Mouse (Mus musculus) liver, embryonic 14.5 days (tissue): Measurements from ENCODE around the gene Gm10409. TPM values are rescaled to one million over a fixed set of nuclear protein-coding genes. Genes with fewer than 3 reads are reported as not detected.
"Not testable (repeated sequence)": the region's sequence is repeated elsewhere in the genome, so short reads cannot be mapped to it uniquely, and the experiment has no call there.

Source experiments
- ATAC-seq: fragments of 200-750 bp; cut with Nextera tagmentation; 2 replicates; pipeline ENCODE4 v1.8.0; 2017; ENCODE audit warnings: moderate number of reproducible peaks, mild to moderate bottlenecking, moderate library complexity; ENCODE audit not compliant: insufficient read depth
- DNase-seq, 3 experiments: peaks; one replicate each; pipeline ENCODE4 v3.0.0-alpha.2; 2012 to 2013; ENCODE audit warnings: low read depth in 3 of 3, low spot score in 3 of 3
- H3K27ac ChIP-seq: fragments of 300-500 bp; sonication (generic); 2 replicates; pipeline ENCODE4 v1.5.1; 2014; ENCODE audit warnings: moderate library complexity, mild to moderate bottlenecking, control low read depth, inconsistent platforms
- H3K27me3 ChIP-seq: fragments of 300-500 bp; sonication (generic); 2 replicates; pipeline ENCODE4 v1.6.1; 2014; ENCODE audit warnings: mild to moderate bottlenecking, low read length, moderate library complexity; ENCODE audit not compliant: control insufficient read depth, insufficient read depth
- H3K36me3 ChIP-seq: fragments of 300-500 bp; sonication (generic); replicated peaks from 2 replicates; pipeline ENCODE4 v1.6.1; 2014; ENCODE audit warnings: low read depth; ENCODE audit not compliant: control insufficient read depth, insufficient read depth
- H3K4me1 ChIP-seq, 2 experiments: fragments of 200-500 bp in 1 of 2; fragments of 300-500 bp in 1 of 2; sonication (generic) in 1 of 2; replicated peaks; 2 replicates each; pipeline ENCODE4 v1.6.1; 2012 to 2014; ENCODE audit warnings: antibody characterized with exemption in 1 of 2, inconsistent platforms in 1 of 2, low read length in 1 of 2; ENCODE audit not compliant: control insufficient read depth in 2 of 2, insufficient read depth in 2 of 2
- H3K4me2 ChIP-seq: fragments of 300-500 bp; sonication (generic); 2 replicates; pipeline ENCODE4 v1.6.1; 2014; ENCODE audit warnings: low read depth, mild to moderate bottlenecking, control low read depth, moderate library complexity
- H3K4me3 ChIP-seq, 2 experiments: fragments of 200-500 bp in 1 of 2; fragments of 300-500 bp in 1 of 2; sonication (generic) in 1 of 2; 2 replicates each; pipeline ENCODE4 v1.5.1; 2012 to 2014; ENCODE audit warnings: low read depth in 2 of 2, low read length in 2 of 2, mild to moderate bottlenecking in 2 of 2, control low read depth in 1 of 2, inconsistent platforms in 1 of 2, moderate library complexity in 1 of 2; ENCODE audit not compliant: insufficient read depth in 1 of 2
- H3K9ac ChIP-seq: fragments of 300-500 bp; sonication (generic); replicated peaks from 2 replicates; pipeline ENCODE4 v1.6.1; 2014; ENCODE audit warnings: mild to moderate bottlenecking, control low read depth, moderate library complexity
- H3K9me3 ChIP-seq: fragments of 300-500 bp; sonication (generic); 2 replicates; pipeline ENCODE4 v1.6.1; 2016; ENCODE audit warnings: low read length, mixed read lengths; ENCODE audit not compliant: control insufficient read depth
- WGBS: fragments of 180-500 bp; shearing (Covaris S2); extraction: QIAGEN DNeasy Blood & Tissue Kit; methylation state at CpG from one replicate; pipeline ENCODE4 v1.1.7; 2014; ENCODE audit not compliant: insufficient replicate concordance; 5-methylcytosine and 5-hydroxymethylcytosine counted together
- polyA plus RNA-seq, 2 experiments: library from polyadenylated mRNA; depleted of rRNA in 1 of 2; stranded (reverse) in 1 of 2; unstranded in 1 of 2; fragments of >200 nt; fragmentation: Nextera tagmentation in 1 of 2; extraction: Ambion mirVana in 1 of 2; gene quantifications; 2 replicates each; pipeline versions ENCODE4 v1.2.1 to v1.2.3; 2012 to 2014

Gene Gm10409
- polyA plus RNA-seq (2012; rRNA removed) (not detected in 2 replicates), polyA plus RNA-seq (2014; fragmentation: Nextera tagmentation; extraction: Ambion mirVana) (not detected in 2 replicates)

GRCm38 (mm10) chr14:3412314-3412713 lies at the start of gene Gm10409:
Gene Gm10409 (plus strand): TSS chr14:3412614.
- DNase-seq, H3K27me3 ChIP-seq, H3K27ac ChIP-seq, ATAC-seq, H3K4me3 ChIP-seq, H3K36me3 ChIP-seq, H3K9ac ChIP-seq, H3K4me1 ChIP-seq, H3K9me3 ChIP-seq, H3K4me2 ChIP-seq: not testable (repeated sequence)
- no CpG with 5 or more reads among the region's 32 CpGs for WGBS

- not testable (repeated sequence) for H3K27ac ChIP-seq, H3K4me1 ChIP-seq, DNase-seq, H3K36me3 ChIP-seq, H3K4me2 ChIP-seq, H3K4me3 ChIP-seq, ATAC-seq, H3K9ac ChIP-seq, H3K27me3 ChIP-seq, H3K9me3 ChIP-seq
- WGBS: no CpG with 5 or more reads among the region's 2 CpGs
These were observed 17.6 kb upstream of the Gm10409 start, which contains the start of gene Gm10413 for GRCm38 (mm10) chr14:3394793-3395192. Gene Gm10413 (plus strand): TSS chr14:3395093.

DNA sequence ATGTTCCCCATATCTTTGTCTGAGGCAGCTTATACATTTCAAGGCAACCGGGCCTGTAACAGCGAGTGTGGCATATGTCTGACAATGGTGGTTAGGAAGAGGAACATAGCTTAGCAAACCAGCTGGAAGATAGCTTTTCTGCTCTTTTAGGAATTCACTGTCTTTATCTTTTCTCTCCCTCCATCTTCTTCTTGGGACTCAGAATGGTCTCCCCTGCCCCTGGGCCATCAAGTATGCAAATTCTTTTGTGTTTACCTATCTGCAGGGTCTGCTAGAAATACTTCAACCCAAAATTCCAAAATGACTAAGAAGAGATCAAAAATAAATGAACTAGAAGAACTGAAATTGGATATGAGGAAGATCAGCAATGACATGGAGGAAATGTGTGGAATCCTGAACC lies 15.4 kb downstream of the Gm10409 start, which contains the start of gene Gm3005:
Gene Gm3005 (plus strand): TSS at position 301 of the 400 bp plus-strand sequence.
- not testable (repeated sequence) for H3K36me3 ChIP-seq, H3K9me3 ChIP-seq, ATAC-seq, H3K27me3 ChIP-seq, DNase-seq, H3K4me3 ChIP-seq, H3K9ac ChIP-seq, H3K27ac ChIP-seq, H3K4me1 ChIP-seq, H3K4me2 ChIP-seq
- no CpG with 5 or more reads among the region's 2 CpGs for WGBS

DNA sequence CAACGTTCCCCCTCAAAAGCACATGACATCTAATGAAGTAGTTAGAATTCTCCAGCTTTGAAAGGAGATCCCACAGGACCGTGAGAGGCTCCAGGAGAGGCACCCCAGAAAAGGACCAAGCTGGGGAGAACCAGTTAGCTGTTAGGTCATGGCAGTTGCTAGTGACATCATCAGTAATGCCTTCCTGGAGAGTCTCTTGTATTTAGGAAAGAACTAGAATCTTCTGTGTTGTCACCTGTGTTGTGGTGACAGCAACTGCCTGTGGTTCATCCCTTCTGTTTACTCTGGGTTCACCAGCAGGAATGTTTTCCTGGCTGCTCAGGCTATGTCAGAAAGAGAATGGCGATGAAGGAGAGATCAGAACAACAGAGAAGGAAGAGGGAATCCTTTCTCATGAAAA lies 36.7 kb downstream of the Gm10409 start, which contains the start of gene Gm10408:
Gene Gm10408 (plus strand): TSS at position 301 of the 400 bp plus-strand sequence.
- H3K4me3 ChIP-seq, ATAC-seq, H3K9me3 ChIP-seq, H3K4me1 ChIP-seq, H3K27me3 ChIP-seq, DNase-seq, H3K9ac ChIP-seq, H3K27ac ChIP-seq, H3K36me3 ChIP-seq, H3K4me2 ChIP-seq: not testable (repeated sequence)
- no CpG with 5 or more reads among the region's 3 CpGs for WGBS

Other genes starting within 250 kb of the Gm10409 start
- gene Gm5795, start 224.4 kb upstream of the Gm10409 start, polyA plus RNA-seq (2012; rRNA removed): not detected in 2 replicates
- gene Gm5795, start 224.4 kb upstream of the Gm10409 start, polyA plus RNA-seq (2014; fragmentation: Nextera tagmentation; extraction: Ambion mirVana): not detected in 2 replicates
- gene D830030K20Rik, start 204.1 kb upstream of the Gm10409 start, polyA plus RNA-seq (2012; rRNA removed): 0.16 and 0.28 TPM in 2 replicates
- 0.09 and 0.33 TPM in 2 replicates for gene D830030K20Rik, start 204.1 kb upstream of the Gm10409 start, polyA plus RNA-seq (2014; fragmentation: Nextera tagmentation; extraction: Ambion mirVana)
- gene Gm2956, start 80.0 kb upstream of the Gm10409 start, polyA plus RNA-seq (2012; rRNA removed): not detected in 2 replicates
- not detected in 2 replicates for gene Gm2956, start 80.0 kb upstream of the Gm10409 start, polyA plus RNA-seq (2014; fragmentation: Nextera tagmentation; extraction: Ambion mirVana)
- gene Gm10413, start 17.5 kb upstream of the Gm10409 start, polyA plus RNA-seq (2012; rRNA removed): not detected in 2 replicates
- not detected in 2 replicates for gene Gm10413, start 17.5 kb upstream of the Gm10409 start, polyA plus RNA-seq (2014; fragmentation: Nextera tagmentation; extraction: Ambion mirVana)
- gene Gm3005, start 15.5 kb downstream of the Gm10409 start, polyA plus RNA-seq (2012; rRNA removed): 0.04 TPM in 1 of 2 replicates, not detected in the other
- not detected in 2 replicates for gene Gm3005, start 15.5 kb downstream of the Gm10409 start, polyA plus RNA-seq (2014; fragmentation: Nextera tagmentation; extraction: Ambion mirVana)
- not detected in 2 replicates for gene Gm10408, start 36.8 kb downstream of the Gm10409 start, polyA plus RNA-seq (2012; rRNA removed)
- gene Gm10408, start 36.8 kb downstream of the Gm10409 start, polyA plus RNA-seq (2014; fragmentation: Nextera tagmentation; extraction: Ambion mirVana): not detected in 2 replicates
- gene Gm3012, start 221.9 kb downstream of the Gm10409 start, polyA plus RNA-seq (2012; rRNA removed): not detected in 2 replicates
- not detected in 2 replicates for gene Gm3012, start 221.9 kb downstream of the Gm10409 start, polyA plus RNA-seq (2014; fragmentation: Nextera tagmentation; extraction: Ambion mirVana)
- gene Gm3020, start 239.4 kb downstream of the Gm10409 start, polyA plus RNA-seq (2012; rRNA removed): not detected in 2 replicates
- gene Gm3020, start 239.4 kb downstream of the Gm10409 start, polyA plus RNA-seq (2014; fragmentation: Nextera tagmentation; extraction: Ambion mirVana): not detected in 2 replicates